Mouse (Mus musculus): ENCODE measurements around the gene Sord. TPM values are rescaled to one million over a fixed set of nuclear protein-coding genes. Genes with fewer than 3 reads are reported as not detected.
A peak's percentile ranks its signal among the peaks of the same experiment; 100 is the strongest.

Sord gene
- polyA plus RNA-seq, 1 experiment from 2014 or later, result 16.6 TPM

DNA sequence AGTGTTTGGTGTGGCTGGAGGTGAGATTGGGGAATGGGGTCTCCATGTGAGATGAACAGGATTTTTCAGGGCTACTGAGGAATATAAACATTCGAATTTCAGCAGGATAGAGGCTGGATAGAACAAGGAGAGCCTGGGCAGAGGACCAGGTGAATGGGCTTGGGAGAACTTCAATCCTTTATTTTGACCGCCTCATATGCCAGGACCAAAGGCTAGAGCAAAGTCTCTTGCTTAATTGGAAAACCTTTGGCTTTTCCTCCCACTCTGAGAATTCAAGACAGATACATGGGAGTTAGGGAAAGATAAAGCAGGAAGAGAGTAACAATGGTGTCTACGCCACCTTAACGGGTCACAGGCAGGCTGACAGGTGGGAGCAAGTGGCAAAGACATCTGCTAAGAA is 6.7 kb downstream of the Sord start:
- H3K27ac ChIP-seq, result no peak overlapping the region
- no peaks in the 10 kb centered on the region for H3K27me3 ChIP-seq
- no peaks in the 10 kb centered on the region for H3K9me3 ChIP-seq
- H3K4me2 ChIP-seq, result no peak overlapping the region
- no peak for ATAC-seq (ENCODE audit: insufficient number of reproducible peaks, insufficient read depth, low FRiP score, low TSS enrichment, low read depth)
- H3K9ac ChIP-seq (replicated peaks), result no peak overlapping the region
- WGBS, result 85% methylated on average over 4 of the region's 4 CpGs
- no peak overlapping the region for H3K4me3 ChIP-seq (replicated peaks)
- no peaks in the 10 kb centered on the region for H3K4me1 ChIP-seq (replicated peaks)
- H3K36me3 ChIP-seq, result no peaks in the 10 kb centered on the region

DNA sequence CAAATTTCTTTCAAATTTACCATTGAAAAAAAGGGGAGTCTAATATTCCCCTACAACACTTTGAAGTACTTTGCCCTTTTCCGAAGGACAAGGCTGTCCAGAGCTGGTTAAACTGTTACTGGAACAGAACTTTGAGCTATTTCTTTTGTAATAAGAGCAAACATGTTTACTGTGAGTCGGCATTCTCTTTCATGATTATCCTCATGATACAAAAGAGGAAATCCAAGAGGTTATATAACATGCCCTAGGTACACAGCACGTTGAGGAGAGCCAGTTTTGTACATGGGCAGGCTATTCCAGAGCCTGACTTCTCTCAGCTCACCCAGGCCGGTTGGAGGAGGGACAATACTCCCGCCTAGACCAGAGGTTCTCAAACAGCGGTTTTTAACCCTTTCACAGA is 7.4 kb downstream of the Sord start:
- H3K9ac ChIP-seq (replicated peaks), result no peak overlapping the region
- no peaks in the 10 kb centered on the region for H3K4me1 ChIP-seq (replicated peaks)
- no peak overlapping the region for H3K27ac ChIP-seq
- ATAC-seq (ENCODE audit: insufficient number of reproducible peaks, insufficient read depth, low FRiP score, low TSS enrichment, low read depth), result no peak
- H3K27me3 ChIP-seq, result no peaks in the 10 kb centered on the region
- no peaks in the 10 kb centered on the region for H3K36me3 ChIP-seq
- no peak overlapping the region for H3K4me2 ChIP-seq
- no peak overlapping the region for H3K4me3 ChIP-seq (replicated peaks)
- H3K9me3 ChIP-seq, result no peaks in the 10 kb centered on the region
- WGBS, result 75% methylated on average over 6 of the region's 6 CpGs

DNA sequence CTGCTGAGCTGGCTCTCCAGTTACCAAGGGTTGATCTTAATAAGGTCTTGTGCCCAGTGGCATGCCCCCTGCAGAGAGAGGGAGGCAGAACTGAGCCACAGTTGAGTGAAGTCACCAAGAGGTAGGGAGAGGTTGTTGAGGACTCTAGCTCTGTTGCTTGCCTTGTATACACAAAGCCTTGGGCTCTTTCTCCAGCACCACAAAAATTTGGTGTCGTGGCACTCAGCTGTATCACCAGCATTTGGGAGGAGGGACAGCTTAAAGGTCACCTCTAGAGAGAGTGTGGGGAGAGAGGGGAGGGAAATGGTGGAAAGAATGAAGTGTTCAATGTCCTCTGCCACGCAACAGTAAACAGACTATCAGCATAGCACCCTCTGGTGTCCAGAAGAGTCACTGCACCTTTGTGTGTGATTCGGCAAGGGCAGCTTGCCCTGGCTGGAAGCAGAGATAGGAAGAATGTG is 9.2 kb downstream of the Sord start:
- 2% methylated on average over 3 of the region's 3 CpGs for WGBS
- no peak overlapping the region for H3K9ac ChIP-seq (replicated peaks)
- no peaks in the 10 kb centered on the region for H3K36me3 ChIP-seq
- H3K27ac ChIP-seq, result no peak overlapping the region
- H3K4me3 ChIP-seq (replicated peaks), result no peak overlapping the region
- no peaks in the 10 kb centered on the region for H3K27me3 ChIP-seq
- ATAC-seq (ENCODE audit: insufficient number of reproducible peaks, insufficient read depth, low FRiP score, low TSS enrichment, low read depth), result peak; percentile 15; the same call in 1 of the 2 replicates
- H3K4me1 ChIP-seq (replicated peaks), result no peaks in the 10 kb centered on the region
- H3K4me2 ChIP-seq, result no peak overlapping the region
- no peaks in the 10 kb centered on the region for H3K9me3 ChIP-seq

DNA sequence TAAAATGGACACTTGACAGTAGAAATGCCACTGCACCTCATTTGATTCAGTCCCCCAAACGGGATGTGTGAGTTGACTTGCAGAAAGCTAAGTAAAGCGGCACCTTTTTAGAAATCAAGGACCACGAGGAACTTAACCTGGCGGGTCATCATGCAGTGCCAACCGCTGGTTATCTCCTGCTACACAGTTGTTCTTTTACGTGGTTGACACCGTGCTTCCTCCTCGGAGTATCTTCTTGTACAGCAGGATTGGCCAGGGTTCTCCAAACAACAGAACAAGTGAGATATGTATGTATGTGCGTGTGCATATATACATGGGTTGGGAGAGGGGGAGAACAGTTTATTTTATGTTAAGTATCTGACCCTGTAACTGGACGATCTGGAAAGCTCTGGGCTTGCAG is 13.2 kb downstream of the Sord start:
- H3K4me2 ChIP-seq, result no peak overlapping the region
- no peaks in the 10 kb centered on the region for H3K27me3 ChIP-seq
- H3K9ac ChIP-seq (replicated peaks), result no peak overlapping the region
- WGBS, result 88% methylated on average over 10 of the region's 10 CpGs
- no peaks in the 10 kb centered on the region for H3K9me3 ChIP-seq
- no peaks in the 10 kb centered on the region for H3K36me3 ChIP-seq
- ATAC-seq (ENCODE audit: insufficient number of reproducible peaks, insufficient read depth, low FRiP score, low TSS enrichment, low read depth), result no peak
- H3K4me1 ChIP-seq (replicated peaks), result no peaks in the 10 kb centered on the region
- H3K4me3 ChIP-seq (replicated peaks), result no peak overlapping the region
- no peak overlapping the region for H3K27ac ChIP-seq

DNA sequence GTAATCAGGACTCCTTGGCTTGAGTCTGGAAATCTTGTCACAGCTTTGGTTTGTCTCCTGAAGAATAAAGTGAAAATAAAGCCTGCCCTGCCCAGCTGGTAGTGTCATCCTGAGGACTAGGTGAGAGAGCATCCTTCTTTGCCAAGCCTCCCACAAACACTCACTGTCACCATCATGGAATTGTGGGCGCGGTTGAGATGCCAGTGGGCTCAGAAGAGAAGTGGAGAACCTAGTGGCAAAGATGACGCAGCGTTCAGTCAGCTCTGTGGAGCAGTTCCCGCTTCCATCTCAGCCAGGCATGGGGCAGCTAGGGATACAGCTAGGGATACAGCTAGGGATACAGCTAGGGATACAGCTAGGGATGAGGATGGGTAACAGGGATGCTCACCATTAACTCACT is 21.4 kb downstream of the Sord start:
- no peak for ATAC-seq (ENCODE audit: insufficient number of reproducible peaks, insufficient read depth, low FRiP score, low TSS enrichment, low read depth)
- Histone ChIP-seq H3K4me1 (replicated peaks) (no peaks in the 10 kb centered on the region), H3K27ac (no peak overlapping the region), H3K9ac (replicated peaks) (no peak overlapping the region), H3K9me3 (no peaks in the 10 kb centered on the region), H3K27me3 (no peaks in the 10 kb centered on the region), H3K4me2 (no peak overlapping the region), H3K4me3 (replicated peaks) (no peak overlapping the region), H3K36me3 (no peaks in the 10 kb centered on the region)
- WGBS, result 98% methylated on average over 5 of the region's 5 CpGs

DNA sequence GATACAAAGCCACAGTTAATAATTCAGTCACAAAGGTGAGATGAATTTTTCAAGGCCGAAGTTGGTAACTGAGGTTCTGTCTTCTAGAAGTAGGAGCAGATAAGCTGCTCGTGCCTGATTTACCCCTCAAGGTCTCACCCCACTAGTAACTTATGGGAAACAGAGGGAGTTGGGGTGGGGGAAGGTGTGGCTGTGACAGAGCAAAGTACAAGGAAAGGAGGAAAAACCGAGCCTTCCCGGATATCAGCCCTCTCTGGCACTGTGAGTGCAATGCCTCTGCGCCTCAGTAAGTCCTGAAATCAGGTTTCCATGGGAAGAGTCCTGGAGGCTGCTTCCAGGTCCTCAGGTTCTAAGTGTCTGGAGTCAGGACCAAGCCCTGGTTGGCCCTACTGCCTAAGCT is 26.2 kb downstream of the Sord start:
- no peak for ATAC-seq (ENCODE audit: insufficient number of reproducible peaks, insufficient read depth, low FRiP score, low TSS enrichment, low read depth)
- Histone ChIP-seq H3K4me2 (no peak overlapping the region), H3K9me3 (no peaks in the 10 kb centered on the region), H3K4me3 (replicated peaks) (no peak overlapping the region), H3K36me3 (no peaks in the 10 kb centered on the region), H3K27me3 (no peaks in the 10 kb centered on the region), H3K9ac (replicated peaks) (no peak overlapping the region), H3K27ac (no peak overlapping the region), H3K4me1 (replicated peaks) (peaks cover 8% of the 10 kb centered on the region)
- 87% methylated on average over 5 of the region's 5 CpGs for WGBS

DNA sequence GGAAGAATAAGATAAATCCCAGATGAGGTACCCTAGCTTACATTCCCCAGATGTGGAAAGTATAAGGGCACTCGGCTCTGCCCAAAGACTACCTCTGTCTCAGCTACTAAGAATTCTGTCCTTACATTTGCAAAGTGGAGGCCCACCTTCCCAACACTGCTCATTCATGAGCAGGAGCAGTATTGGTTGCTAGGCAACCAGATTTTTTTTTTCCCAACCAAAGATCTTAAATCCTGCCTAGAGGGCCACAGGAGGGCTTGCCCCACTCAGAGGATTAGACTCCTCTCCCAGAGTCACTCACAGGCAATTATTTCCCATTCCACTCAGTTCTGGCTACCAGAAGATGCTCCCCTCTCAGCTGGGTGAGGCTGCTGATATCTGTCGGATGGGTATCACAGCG is 30.1 kb downstream of the Sord start:
- Histone ChIP-seq H3K9me3 (no peaks in the 10 kb centered on the region), H3K36me3 (no peaks in the 10 kb centered on the region), H3K4me2 (no peak overlapping the region), H3K4me1 (replicated peaks) (peaks cover 8% of the 10 kb centered on the region), H3K9ac (replicated peaks) (no peak overlapping the region), H3K4me3 (replicated peaks) (no peak overlapping the region), H3K27me3 (no peaks in the 10 kb centered on the region), H3K27ac (no peak overlapping the region)
- 80% methylated on average over 3 of the region's 3 CpGs for WGBS
- ATAC-seq (ENCODE audit: insufficient number of reproducible peaks, insufficient read depth, low FRiP score, low TSS enrichment, low read depth), result no peak

DNA sequence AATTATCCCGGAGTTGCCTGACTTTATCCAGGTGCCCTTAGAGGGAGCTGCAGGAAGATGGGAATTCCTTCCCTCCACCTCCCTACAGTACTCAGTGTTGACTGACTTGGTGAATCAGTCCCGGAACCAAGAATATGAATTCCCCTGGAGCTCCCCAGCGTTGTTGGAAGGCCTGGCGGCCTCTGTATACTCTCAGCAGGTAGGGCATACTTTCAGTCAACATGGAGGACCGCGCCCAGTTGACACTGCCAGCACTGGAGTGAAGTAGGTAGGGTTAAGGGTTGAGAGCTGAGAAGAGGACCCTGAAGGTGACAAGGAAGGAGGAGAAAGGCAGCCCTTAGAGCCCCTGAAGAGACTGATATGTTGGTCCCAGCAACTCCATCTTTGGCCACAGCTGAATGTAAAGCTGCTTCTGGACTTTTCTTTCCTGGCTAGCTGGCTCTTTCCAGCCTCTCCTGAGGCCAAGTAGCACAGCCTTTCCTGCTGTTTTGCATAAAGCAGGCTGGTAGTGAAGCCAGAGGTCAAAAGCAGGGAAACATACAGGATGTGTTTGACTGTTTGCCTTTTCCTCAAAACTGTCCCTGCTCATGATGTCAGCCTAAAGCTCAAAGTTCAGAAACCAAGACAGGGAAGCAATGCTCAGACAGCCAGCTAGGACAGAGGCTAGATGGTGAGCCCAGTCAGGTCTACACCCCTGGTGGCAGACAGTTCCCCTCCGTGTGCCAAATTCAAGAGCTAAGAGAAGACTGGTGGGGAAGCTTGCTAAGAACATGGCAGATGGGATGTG is 32.1 kb downstream of the Sord start:
- Histone ChIP-seq H3K27me3 (no peaks in the 10 kb centered on the region), H3K9ac (replicated peaks) (no peak overlapping the region), H3K36me3 (no peaks in the 10 kb centered on the region), H3K27ac (no peak overlapping the region), H3K9me3 (no peaks in the 10 kb centered on the region), H3K4me3 (replicated peaks) (no peak overlapping the region), H3K4me1 (replicated peaks) (peaks cover 8% of the 10 kb centered on the region), H3K4me2 (no peak overlapping the region)
- ATAC-seq (ENCODE audit: insufficient number of reproducible peaks, insufficient read depth, low FRiP score, low TSS enrichment, low read depth), result no peak
- 89% methylated on average over 7 of the region's 7 CpGs for WGBS

DNA sequence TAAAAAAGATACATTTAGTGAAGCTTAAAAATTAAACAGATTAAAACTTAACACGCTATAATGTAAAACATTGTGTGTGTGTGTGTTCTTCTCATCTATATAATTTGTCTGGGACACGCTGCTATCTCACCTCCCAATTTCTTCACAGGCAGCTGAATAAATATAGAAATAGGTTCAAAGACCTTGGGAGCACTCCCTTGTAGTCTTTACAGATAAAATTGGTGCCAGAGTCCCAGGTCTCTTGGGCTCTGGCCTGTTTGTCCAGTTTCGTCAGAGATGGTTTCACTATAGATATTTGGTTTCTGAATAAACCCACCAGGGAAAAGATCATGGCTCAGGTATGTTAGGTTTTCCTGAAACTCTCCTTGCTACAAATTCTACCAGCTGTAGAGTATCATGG is 44.2 kb downstream of the Sord start:
- no peaks in the 10 kb centered on the region for H3K9me3 ChIP-seq
- H3K4me1 ChIP-seq (replicated peaks), result no peaks in the 10 kb centered on the region
- no peak overlapping the region for H3K4me2 ChIP-seq
- no peaks in the 10 kb centered on the region for H3K27me3 ChIP-seq
- H3K4me3 ChIP-seq (replicated peaks), result no peak overlapping the region
- no peak overlapping the region for H3K27ac ChIP-seq
- no peak for ATAC-seq (ENCODE audit: insufficient number of reproducible peaks, insufficient read depth, low FRiP score, low TSS enrichment, low read depth)
- 88% methylated on average over 3 of the region's 3 CpGs for WGBS
- no peak overlapping the region for H3K9ac ChIP-seq (replicated peaks)
- no peaks in the 10 kb centered on the region for H3K36me3 ChIP-seq

DNA sequence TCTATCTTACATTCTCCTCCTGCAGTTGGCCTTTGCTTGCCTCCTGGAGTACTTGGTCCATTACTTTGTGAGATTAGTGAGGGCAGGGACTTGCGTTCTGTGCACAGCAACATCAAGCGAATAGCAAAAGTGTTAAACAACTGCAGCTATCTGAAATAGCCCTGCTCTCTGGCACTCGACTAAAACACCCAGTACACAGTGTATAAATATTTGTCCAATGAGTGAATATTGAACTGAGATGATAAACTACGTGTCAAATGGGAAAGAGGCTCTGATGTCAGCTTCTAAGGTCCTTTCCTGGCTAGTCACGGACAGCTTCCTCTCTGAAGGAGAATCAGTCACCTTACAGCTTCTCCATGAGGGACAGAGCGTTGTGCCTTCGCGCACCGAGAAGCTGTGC is 49.5 kb downstream of the Sord start:
- H3K9me3 ChIP-seq, result no peaks in the 10 kb centered on the region
- 85% methylated on average over 9 of the region's 9 CpGs for WGBS
- H3K36me3 ChIP-seq, result no peaks in the 10 kb centered on the region
- H3K4me1 ChIP-seq (replicated peaks), result no peaks in the 10 kb centered on the region
- H3K4me2 ChIP-seq, result no peak overlapping the region
- peaks cover 3% of the 10 kb centered on the region; the same call in 1 of the 2 replicates for H3K27me3 ChIP-seq
- no peak overlapping the region for H3K9ac ChIP-seq (replicated peaks)
- no peak overlapping the region for H3K4me3 ChIP-seq (replicated peaks)
- H3K27ac ChIP-seq, result no peak overlapping the region
- no peak for ATAC-seq (ENCODE audit: insufficient number of reproducible peaks, insufficient read depth, low FRiP score, low TSS enrichment, low read depth)

DNA sequence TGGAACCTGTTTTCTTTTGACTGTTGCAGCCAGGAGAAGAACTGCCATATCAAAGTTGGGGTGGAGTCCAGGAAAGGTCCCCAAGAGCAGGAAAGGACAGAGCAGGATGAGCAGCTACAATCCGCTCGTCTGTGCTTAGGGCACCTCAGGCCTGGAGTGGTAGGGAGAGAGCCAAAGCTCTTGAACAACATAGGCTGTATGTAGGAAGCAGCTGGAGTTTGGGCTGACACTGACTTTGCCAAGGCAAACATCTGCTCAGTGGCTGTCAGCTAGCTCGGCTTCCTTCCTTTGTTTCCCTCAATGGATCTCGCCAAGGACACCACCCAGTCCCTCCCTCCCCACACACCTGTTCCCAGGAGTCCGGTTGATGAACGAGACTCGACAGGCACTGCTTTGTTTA is 51.6 kb downstream of the Sord start:
- H3K9me3 ChIP-seq, result no peaks in the 10 kb centered on the region
- no peak overlapping the region for H3K4me2 ChIP-seq
- no peak for ATAC-seq (ENCODE audit: insufficient number of reproducible peaks, insufficient read depth, low FRiP score, low TSS enrichment, low read depth)
- 71% methylated on average over 7 of the region's 7 CpGs for WGBS
- H3K4me3 ChIP-seq (replicated peaks), result no peak overlapping the region
- peaks cover 14% of the 10 kb centered on the region for H3K27me3 ChIP-seq
- no peaks in the 10 kb centered on the region for H3K36me3 ChIP-seq
- no peak overlapping the region for H3K9ac ChIP-seq (replicated peaks)
- H3K4me1 ChIP-seq (replicated peaks), result no peaks in the 10 kb centered on the region
- H3K27ac ChIP-seq, result no peak overlapping the region

DNA sequence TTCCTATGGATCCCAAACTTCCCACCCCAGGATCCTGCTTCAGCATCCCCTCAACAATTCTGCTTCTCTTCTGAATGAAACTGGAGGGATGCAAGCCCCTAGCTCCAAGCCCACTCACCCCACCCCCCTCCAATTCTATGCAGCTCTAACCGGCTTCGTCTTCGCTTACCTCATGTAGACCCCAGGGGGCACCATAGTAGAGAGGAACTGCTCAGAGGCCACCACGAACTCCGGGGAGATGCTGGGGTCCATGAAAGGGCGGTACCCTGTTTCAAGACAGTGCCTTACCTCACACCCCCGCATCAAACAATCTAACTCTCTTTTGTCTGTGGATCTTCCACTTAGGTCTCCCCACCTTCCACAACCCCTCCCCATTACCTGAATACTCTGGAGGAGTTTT is 60.4 kb downstream of the Sord start:
- H3K4me3 ChIP-seq (replicated peaks), result no peak overlapping the region
- peaks cover 85% of the 10 kb centered on the region for H3K27me3 ChIP-seq
- no peak overlapping the region for H3K9ac ChIP-seq (replicated peaks)
- whole genome bisulfite sequencing, result 7% methylated on average over 7 of the region's 7 CpGs
- no peak overlapping the region for H3K27ac ChIP-seq
- no peak for ATAC-seq (ENCODE audit: insufficient number of reproducible peaks, insufficient read depth, low FRiP score, low TSS enrichment, low read depth)
- H3K4me2 ChIP-seq, result no peak overlapping the region
- no peaks in the 10 kb centered on the region for H3K36me3 ChIP-seq
- no peaks in the 10 kb centered on the region for H3K9me3 ChIP-seq
- peaks cover 17% of the 10 kb centered on the region for H3K4me1 ChIP-seq (replicated peaks)
